Comparison of ENCODE assay signal across 8 mouse cellular contexts in the genomic region with DNA sequence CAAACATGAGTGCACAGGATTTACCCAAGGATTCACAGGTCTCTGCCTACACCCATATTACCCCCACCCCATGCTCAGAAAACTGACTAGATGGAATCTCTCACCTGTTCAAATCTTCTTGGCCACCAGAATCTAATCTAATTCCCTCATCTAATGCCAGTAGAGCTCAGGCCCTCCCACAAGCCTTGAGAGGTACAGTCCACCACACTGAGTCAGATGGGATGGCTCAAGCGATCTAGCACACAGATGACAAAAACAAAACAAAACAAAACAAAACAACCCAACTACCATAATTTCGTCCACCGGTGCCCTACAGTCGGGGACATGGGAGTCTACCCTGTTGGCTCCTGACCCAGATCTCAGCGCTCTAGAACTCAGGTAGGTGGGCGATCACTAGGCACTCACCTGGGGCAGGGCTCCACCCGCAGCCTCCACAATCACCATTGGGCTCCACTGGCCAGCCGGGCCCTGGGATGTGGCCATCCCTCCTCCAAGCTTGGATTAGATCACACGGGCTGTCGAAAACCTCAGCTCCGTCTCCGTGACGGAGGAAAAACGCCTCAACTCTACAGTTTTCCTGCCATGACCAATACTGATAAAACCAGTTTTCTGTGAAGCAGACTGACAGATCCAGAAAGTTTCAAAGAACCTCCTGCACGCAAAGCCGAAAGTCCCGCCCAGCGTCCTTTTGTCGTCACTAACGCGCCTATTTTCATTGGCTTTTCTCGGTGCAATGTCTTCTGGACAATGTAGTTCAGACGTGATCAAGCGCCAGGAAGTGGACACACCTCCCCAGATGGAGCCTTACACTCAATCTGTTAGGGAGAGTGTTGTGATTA. TPM values are rescaled to one million over a fixed set of nuclear protein-coding genes. Genes with fewer than 3 reads are reported as not detected.
DNase-seq lines count a peak whose midpoint lies in the region; ATAC-seq lines count a peak whose summit lies in the region.
"Not testable (repeated sequence)": the region's sequence is repeated elsewhere in the genome, so short reads cannot be mapped to it uniquely, and the experiment has no call there.

Zfp772 (minus strand) TSS at position 686 of the 839 bp plus-strand sequence.

- H3K9me3 ChIP-seq in intestine, embryonic 15.5 days: not testable (repeated sequence)

- H3K36me3 ChIP-seq in intestine, embryonic 15.5 days: not testable (repeated sequence)

- H3K27me3 ChIP-seq in intestine, embryonic 15.5 days (replicated peaks): not testable (repeated sequence)

- H3K27ac ChIP-seq in intestine, embryonic 15.5 days: not testable (repeated sequence)

- H3K4me2 ChIP-seq in intestine, embryonic 15.5 days (replicated peaks): peak within 1 kb of the TSS; percentile 65

- peak; percentile 72 for DNase-seq in T-cell, adult 2 months (ENCODE audit: low spot score)
- peak; percentile 40 for DNase-seq in embryo, embryonic 10 days (ENCODE audit: low spot score)
- peak; percentile 62 to 69 for DNase-seq in heart, adult 18-20 months
- peak; percentile 26 to 32 for DNase-seq in left cerebral cortex, adult 8-10 months (ENCODE audit: low spot score in 2 of 2)
- DNase-seq in lung, postnatal 25 days (ENCODE audit: low spot score): peak; percentile 64
- peak; percentile 34 for DNase-seq in retina, postnatal 1 day
- DNase-seq in urinary bladder, adult 2 months (ENCODE audit: low spot score): not testable (repeated sequence)

- H3K4me3 ChIP-seq in intestine, embryonic 15.5 days (replicated peaks): peak within 1 kb of the TSS; percentile 48

- 2% methylated on average over 24 of the region's 24 CpGs for WGBS in intestine, embryonic 15.5 days

- not testable (repeated sequence) for H3K4me1 ChIP-seq in intestine, embryonic 15.5 days (replicated peaks)

- not testable (repeated sequence) for ATAC-seq in intestine, embryonic 15.5 days

- peak within 1 kb of the TSS; percentile 47 for H3K9ac ChIP-seq in intestine, embryonic 15.5 days

RNA-seq across cellular contexts. Expression of gene Zfp772, which starts in this region (rescaled TPM):
- total RNA-seq in heart, adult 18-20 months (2021): 1 to 10 TPM; 1.8 to 2.0 TPM
- polyA plus RNA-seq in intestine, embryonic 15.5 days (2015; fragmentation: Nextera tagmentation; extraction: Ambion mirVana): 5.8 and 6.0 TPM in 2 replicates
- total RNA-seq in left cerebral cortex, adult 8-10 months (2022): 1 to 10 TPM; 7.3 to 9.0 (median 8.1) TPM
- polyA plus RNA-seq in urinary bladder, adult 2 months (2012; rRNA removed): 8.4 and 10.1 TPM in 2 replicates
